Mouse (Mus musculus) hindbrain, embryonic 14.5 days (tissue): ENCODE results near the gene 1700067K01Rik. TPM values are rescaled to one million over a fixed set of nuclear protein-coding genes. Genes with fewer than 3 reads are reported as not detected.

Experiments
- ATAC-seq: fragments of 200-750 bp; cut with Nextera tagmentation; 2 replicates; pipeline ENCODE4 v1.8.0; 2017; ENCODE audit warnings: moderate number of reproducible peaks, mild to moderate bottlenecking, moderate TSS enrichment, moderate library complexity; ENCODE audit not compliant: low FRiP score
- DNase-seq: peaks from one replicate; pipeline ENCODE4 v3.0.0-alpha.2; 2015; ENCODE audit warnings: low spot score
- H3K27ac ChIP-seq: fragments of 300-500 bp; sonication (generic); 2 replicates; pipeline ENCODE4 v1.5.1; 2014; ENCODE audit warnings: mild to moderate bottlenecking, moderate library complexity
- H3K27me3 ChIP-seq: fragments of 300-500 bp; sonication (generic); 2 replicates; pipeline ENCODE4 v1.6.1; 2014; ENCODE audit warnings: mild to moderate bottlenecking, low read length, mixed read lengths; ENCODE audit not compliant: control insufficient read depth, insufficient read depth
- H3K36me3 ChIP-seq: fragments of 300-500 bp; sonication (generic); replicated peaks from 2 replicates; pipeline ENCODE4 v1.6.1; 2014; ENCODE audit not compliant: control insufficient read depth, insufficient read depth
- H3K4me1 ChIP-seq: fragments of 300-500 bp; sonication (generic); replicated peaks from 2 replicates; pipeline ENCODE4 v1.6.1; 2014; ENCODE audit warnings: antibody characterized with exemption, low read length, mixed read lengths; ENCODE audit not compliant: control insufficient read depth, insufficient read depth
- H3K4me2 ChIP-seq: fragments of 300-500 bp; sonication (generic); replicated peaks from 2 replicates; pipeline ENCODE4 v1.6.1; 2014; ENCODE audit warnings: mild to moderate bottlenecking, moderate library complexity
- H3K4me3 ChIP-seq: fragments of 300-500 bp; sonication (generic); replicated peaks from 2 replicates; pipeline ENCODE4 v1.5.1; 2014; ENCODE audit warnings: mild to moderate bottlenecking, low read length
- H3K9ac ChIP-seq: fragments of 300-500 bp; sonication (generic); 2 replicates; pipeline ENCODE4 v1.6.1; 2014
- H3K9me3 ChIP-seq: fragments of 300-500 bp; sonication (generic); 2 replicates; pipeline ENCODE4 v1.6.1; 2016; ENCODE audit warnings: low read length; ENCODE audit not compliant: control insufficient read depth
- WGBS: fragments of 180-500 bp; shearing (Covaris S2); extraction: QIAGEN DNeasy Blood & Tissue Kit; methylation state at CpG from one replicate; pipeline ENCODE4 v1.1.7; 2014; 5-methylcytosine and 5-hydroxymethylcytosine counted together
- polyA plus RNA-seq: library from polyadenylated mRNA; unstranded; fragments of >200 nt; fragmentation: Nextera tagmentation; extraction: Ambion mirVana; gene quantifications from 2 replicates; pipeline ENCODE4 v1.2.1, GENCODE M21; 2014

1700067K01Rik gene
- polyA plus RNA-seq, 1 experiment from 2014 or later, result 0.54 TPM

GRCm38 (mm10) chr8:83971661-83972060 lies 29.6 kb upstream of the 1700067K01Rik start:
- Histone ChIP-seq H3K27me3 (no peaks in the 10 kb centered on the region), H3K4me3 (peak overlapping the region; percentile 96), H3K9me3 (no peaks in the 10 kb centered on the region), H3K4me2 (peak overlapping the region; percentile 80), H3K27ac (peak overlapping the region; percentile 83; the same call in 1 of the 2 replicates), H3K9ac (peak overlapping the region; percentile 78), H3K36me3 (no peaks in the 10 kb centered on the region), H3K4me1 (peaks cover 18% of the 10 kb centered on the region)
- 72% methylated on average over 6 of the region's 6 CpGs for WGBS
- DNase-seq (no peak), ATAC-seq (no peak)

GRCm38 (mm10) chr8:83972150-83973120 lies 28.9 kb upstream of the 1700067K01Rik start, which contains the start of gene Prkaca:
Gene Prkaca, plus strand, starts transcription at chr8:83972993.
- peak within 1 kb of the TSS; percentile 96 for H3K4me2 ChIP-seq
- peak within 1 kb of the TSS; percentile 83 for H3K27ac ChIP-seq
- whole genome bisulfite sequencing, result under 1% methylated on average over 68 of the region's 94 CpGs
- peaks cover 25% of the 10 kb centered on the region for H3K4me1 ChIP-seq
- DNase-seq, result peak; percentile 98
- no peaks in the 10 kb centered on the region for H3K9me3 ChIP-seq
- no peaks in the 10 kb centered on the region for H3K27me3 ChIP-seq
- peak; percentile 100 for ATAC-seq
- H3K9ac ChIP-seq, result peak within 1 kb of the TSS; percentile 92
- peak within 1 kb of the TSS; percentile 96 for H3K4me3 ChIP-seq
- no peaks in the 10 kb centered on the region for H3K36me3 ChIP-seq

- Histone ChIP-seq H3K9me3 (no peaks in the 10 kb centered on the region), H3K27ac (peak overlapping the region; percentile 79), H3K4me2 (peak overlapping the region; percentile 96), H3K36me3 (peaks cover 4% of the 10 kb centered on the region; the same call in 1 of the 2 replicates), H3K9ac (peak overlapping the region; percentile 92), H3K4me1 (peaks cover 32% of the 10 kb centered on the region), H3K4me3 (peak overlapping the region; percentile 96), H3K27me3 (no peaks in the 10 kb centered on the region)
- 2% methylated on average over 32 of the region's 37 CpGs for WGBS
- peak; percentile 25 for DNase-seq
- peak; percentile 44 for ATAC-seq
These were observed 27.9 kb upstream of the 1700067K01Rik start for GRCm38 (mm10) chr8:83973161-83974031.

- Histone ChIP-seq H3K9ac (0 out of 2 replicates have a peak overlapping the region, but pooled peaks have one; percentile 92), H3K4me3 (0 out of 2 replicates have a peak overlapping the region, but pooled peaks have one; percentile 96), H3K27me3 (no peaks in the 10 kb centered on the region), H3K27ac (no peak overlapping the region), H3K4me2 (peak overlapping the region; percentile 96), H3K4me1 (peaks cover 32% of the 10 kb centered on the region), H3K36me3 (peaks cover 4% of the 10 kb centered on the region; the same call in 1 of the 2 replicates), H3K9me3 (no peaks in the 10 kb centered on the region)
- WGBS, result 75% methylated on average over 4 of the region's 4 CpGs
- no peak for ATAC-seq
- DNase-seq, result no peak
These were observed 26.8 kb upstream of the 1700067K01Rik start for GRCm38 (mm10) chr8:83974521-83974920.

- Histone ChIP-seq H3K4me2 (no peak overlapping the region), H3K27ac (no peak overlapping the region), H3K4me1 (peaks cover 32% of the 10 kb centered on the region), H3K4me3 (no peak overlapping the region), H3K9ac (no peak overlapping the region), H3K27me3 (no peaks in the 10 kb centered on the region), H3K9me3 (no peaks in the 10 kb centered on the region), H3K36me3 (peaks cover 13% of the 10 kb centered on the region)
- no peak for ATAC-seq
- 87% methylated on average over 4 of the region's 4 CpGs for WGBS
- no peak for DNase-seq
These were observed 25.1 kb upstream of the 1700067K01Rik start for GRCm38 (mm10) chr8:83976101-83976630.

GRCm38 (mm10) chr8:83976779-83977350 lies 24.4 kb upstream of the 1700067K01Rik start:
- no peak overlapping the region for H3K27ac ChIP-seq
- no peaks in the 10 kb centered on the region for H3K9me3 ChIP-seq
- no peak overlapping the region for H3K9ac ChIP-seq
- DNase-seq (no peak), ATAC-seq (no peak)
- 85% methylated on average over 5 of the region's 5 CpGs for WGBS
- H3K27me3 ChIP-seq, result no peaks in the 10 kb centered on the region
- no peak overlapping the region for H3K4me2 ChIP-seq
- H3K36me3 ChIP-seq, result peaks cover 20% of the 10 kb centered on the region
- H3K4me1 ChIP-seq, result peaks cover 29% of the 10 kb centered on the region
- H3K4me3 ChIP-seq, result no peak overlapping the region

GRCm38 (mm10) chr8:83977646-83978045 lies 23.7 kb upstream of the 1700067K01Rik start:
- no peak overlapping the region for H3K4me2 ChIP-seq
- H3K9ac ChIP-seq, result no peak overlapping the region

GRCm38 (mm10) chr8:83978200-83978599 lies 23.1 kb upstream of the 1700067K01Rik start:
- no peak overlapping the region for H3K4me3 ChIP-seq
- H3K4me1 ChIP-seq, result peaks cover 27% of the 10 kb centered on the region
- DNase-seq, result no peak
- H3K9ac ChIP-seq, result no peak overlapping the region
- H3K27ac ChIP-seq, result no peak overlapping the region
- 73% methylated on average over 9 of the region's 9 CpGs for WGBS
- H3K9me3 ChIP-seq, result no peaks in the 10 kb centered on the region
- no peak for ATAC-seq
- peaks cover 33% of the 10 kb centered on the region for H3K36me3 ChIP-seq
- H3K4me2 ChIP-seq, result no peak overlapping the region
- H3K27me3 ChIP-seq, result no peaks in the 10 kb centered on the region

More at GRCm38 (mm10) chr8:83977646-83978045, 23.7 kb upstream of the 1700067K01Rik start:
- DNase-seq (no peak), ATAC-seq (no peak)
- Histone ChIP-seq H3K4me3 (no peak overlapping the region), H3K4me1 (peaks cover 27% of the 10 kb centered on the region), H3K9me3 (no peaks in the 10 kb centered on the region), H3K27ac (no peak overlapping the region), H3K27me3 (no peaks in the 10 kb centered on the region), H3K36me3 (peaks cover 28% of the 10 kb centered on the region)
- 66% methylated on average over 6 of the region's 6 CpGs for WGBS
